Mouse (Mus musculus) limb, embryonic 15.5 days (tissue): ENCODE measurements around the gene Strip2. TPM values are rescaled to one million over a fixed set of nuclear protein-coding genes. Genes with fewer than 3 reads are reported as not detected.

Experiments used
- ATAC-seq: fragments of 200-750 bp; cut with Nextera tagmentation; 2 replicates; pipeline ENCODE4 v1.8.0; 2017; ENCODE audit warnings: low read depth, moderate TSS enrichment; ENCODE audit not compliant: insufficient number of reproducible peaks, low FRiP score, low TSS enrichment
- H3K27ac ChIP-seq: fragments of 300-500 bp; sonication (generic); 2 replicates; pipeline ENCODE4 v1.5.1; 2015; ENCODE audit warnings: moderate library complexity, mild to moderate bottlenecking, inconsistent platforms
- H3K27me3 ChIP-seq: fragments of 300-500 bp; sonication (generic); 2 replicates; pipeline ENCODE4 v1.6.1; 2015; ENCODE audit warnings: inconsistent platforms
- H3K36me3 ChIP-seq: fragments of 300-500 bp; sonication (generic); 2 replicates; pipeline ENCODE4 v1.6.1; 2015; ENCODE audit warnings: inconsistent platforms
- H3K4me1 ChIP-seq: fragments of 300-500 bp; sonication (generic); 2 replicates; pipeline ENCODE4 v1.6.1; 2015; ENCODE audit warnings: inconsistent platforms
- H3K4me2 ChIP-seq: fragments of 300-500 bp; sonication (generic); 2 replicates; pipeline ENCODE4 v1.6.1; 2015; ENCODE audit warnings: mild to moderate bottlenecking, inconsistent platforms
- H3K4me3 ChIP-seq: fragments of 300-500 bp; sonication (generic); 2 replicates; pipeline ENCODE4 v1.5.1; 2015; ENCODE audit warnings: mild to moderate bottlenecking, inconsistent platforms
- H3K9ac ChIP-seq: fragments of 300-500 bp; sonication (generic); 2 replicates; pipeline ENCODE4 v1.6.1; 2015; ENCODE audit warnings: inconsistent platforms
- H3K9me3 ChIP-seq: fragments of 300-500 bp; sonication (generic); 2 replicates; pipeline ENCODE4 v1.6.1; 2016; ENCODE audit warnings: inconsistent platforms
- WGBS: fragments of 180-500 bp; shearing (Covaris S2); methylation state at CpG from one replicate; pipeline ENCODE4 v1.1.7; 2015; 5-methylcytosine and 5-hydroxymethylcytosine counted together
- polyA plus RNA-seq: library from polyadenylated mRNA; unstranded; fragments of >200 nt; fragmentation: Nextera tagmentation; extraction: Ambion mirVana; gene quantifications from 2 replicates; pipeline ENCODE4 v1.2.1, GENCODE M21; 2015

Gene Strip2
- polyA plus RNA-seq, 1 experiment from 2014 or later: 2.0 TPM

GRCm38 (mm10) chr6:29902256-29902655, 14.6 kb upstream of the Strip2 start:
- H3K27ac ChIP-seq: no peak overlapping the region
- peaks cover 29% of the 10 kb centered on the region for H3K36me3 ChIP-seq
- no peak overlapping the region for H3K4me2 ChIP-seq
- no peak overlapping the region for H3K4me3 ChIP-seq
- no peaks in the 10 kb centered on the region for H3K9me3 ChIP-seq
- ATAC-seq: no peak
- no peaks in the 10 kb centered on the region for H3K27me3 ChIP-seq
- no peak overlapping the region for H3K9ac ChIP-seq
- no peaks in the 10 kb centered on the region for H3K4me1 ChIP-seq
- 83% methylated on average over 2 of the region's 2 CpGs for WGBS

- 87% methylated on average over 3 of the region's 3 CpGs for WGBS
- Histone ChIP-seq H3K27ac (no peak overlapping the region), H3K9ac (no peak overlapping the region), H3K36me3 (peaks cover 28% of the 10 kb centered on the region), H3K9me3 (no peaks in the 10 kb centered on the region), H3K4me3 (no peak overlapping the region), H3K4me2 (no peak overlapping the region), H3K4me1 (no peaks in the 10 kb centered on the region), H3K27me3 (no peaks in the 10 kb centered on the region)
- ATAC-seq: no peak
Measured at GRCm38 (mm10) chr6:29903343-29903914, 13.4 kb upstream of the Strip2 start.

DNA sequence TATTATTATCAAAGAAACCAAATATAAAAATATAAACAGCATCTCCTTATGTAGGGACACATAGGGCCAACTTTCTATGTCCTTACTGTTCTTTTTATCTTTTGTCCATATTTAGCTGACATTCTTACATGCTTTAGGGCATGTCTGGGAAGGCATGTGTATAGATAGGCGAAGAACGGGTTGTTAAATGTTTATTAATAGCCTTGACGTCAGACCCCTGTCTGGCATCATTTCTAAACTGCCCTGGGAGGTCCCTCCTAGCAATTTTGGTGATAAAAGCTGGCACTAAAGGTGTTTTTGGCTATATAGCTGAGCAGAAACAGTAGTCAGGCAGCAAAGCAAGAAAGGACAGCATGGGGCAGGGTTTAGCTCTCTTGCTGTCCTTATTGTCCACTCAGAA, 12.5 kb upstream of the Strip2 start:
- no peak overlapping the region for H3K4me2 ChIP-seq
- H3K4me1 ChIP-seq: no peaks in the 10 kb centered on the region
- no peak overlapping the region for H3K9ac ChIP-seq
- 40% methylated on average over 3 of the region's 3 CpGs for WGBS
- no peak overlapping the region for H3K4me3 ChIP-seq
- peaks cover 36% of the 10 kb centered on the region for H3K36me3 ChIP-seq
- H3K27me3 ChIP-seq: no peaks in the 10 kb centered on the region
- ATAC-seq: no peak
- H3K9me3 ChIP-seq: no peaks in the 10 kb centered on the region
- H3K27ac ChIP-seq: no peak overlapping the region

- no peaks in the 10 kb centered on the region for H3K4me1 ChIP-seq
- H3K36me3 ChIP-seq: peaks cover 32% of the 10 kb centered on the region
- ATAC-seq: no peak
- H3K9me3 ChIP-seq: no peaks in the 10 kb centered on the region
- no peak overlapping the region for H3K9ac ChIP-seq
- no peak overlapping the region for H3K4me2 ChIP-seq
- H3K27ac ChIP-seq: no peak overlapping the region
- WGBS: 90% methylated on average over 3 of the region's 3 CpGs
- peaks cover 3% of the 10 kb centered on the region; the same call in 1 of the 2 replicates for H3K27me3 ChIP-seq
- H3K4me3 ChIP-seq: no peak overlapping the region
Measured at GRCm38 (mm10) chr6:29910631-29911030, 6.2 kb upstream of the Strip2 start.

GRCm38 (mm10) chr6:29913673-29914072, 3.1 kb upstream of the Strip2 start:
- H3K4me1 ChIP-seq: peaks cover 13% of the 10 kb centered on the region
- H3K27ac ChIP-seq: no peak overlapping the region
- H3K9me3 ChIP-seq: no peaks in the 10 kb centered on the region
- no peak overlapping the region for H3K9ac ChIP-seq
- H3K4me2 ChIP-seq: no peak overlapping the region
- no peak overlapping the region for H3K4me3 ChIP-seq
- peaks cover 18% of the 10 kb centered on the region for H3K36me3 ChIP-seq
- H3K27me3 ChIP-seq: peaks cover 15% of the 10 kb centered on the region; the same call in 1 of the 2 replicates
- WGBS: 30% methylated on average over 1 of the region's 1 CpGs
- ATAC-seq: no peak

GRCm38 (mm10) chr6:29914136-29914535, 2.7 kb upstream of the Strip2 start:
- Histone ChIP-seq H3K4me1 (peaks cover 13% of the 10 kb centered on the region), H3K4me3 (no peak overlapping the region), H3K27me3 (peaks cover 18% of the 10 kb centered on the region), H3K4me2 (no peak overlapping the region), H3K36me3 (peaks cover 13% of the 10 kb centered on the region), H3K9ac (no peak overlapping the region), H3K9me3 (no peaks in the 10 kb centered on the region), H3K27ac (no peak overlapping the region)
- no peak for ATAC-seq

- H3K4me2 ChIP-seq: 0 out of 2 replicates have a peak overlapping the region, but pooled peaks have one; percentile 90
- WGBS: 37% methylated on average over 9 of the region's 9 CpGs
- no peak for ATAC-seq
Measured at GRCm38 (mm10) chr6:29915836-29916235, 976 bp upstream of the Strip2 start.

DNA sequence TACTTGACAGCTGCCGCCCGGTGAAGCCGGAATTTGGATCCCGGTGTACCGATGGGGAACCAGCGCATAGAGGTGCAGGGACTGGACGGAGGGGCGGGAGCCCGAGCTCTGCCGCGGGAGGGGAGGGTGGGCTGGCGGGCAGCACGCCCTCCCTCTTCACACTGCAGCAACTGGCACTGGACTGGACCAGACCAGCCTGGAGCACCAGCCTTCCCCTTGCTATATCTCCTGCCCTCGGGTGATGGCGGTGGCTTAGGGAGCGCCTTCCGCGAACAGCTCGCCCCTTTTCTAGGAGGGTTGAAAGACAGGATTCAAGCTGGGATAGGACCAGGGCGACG, 540 bp downstream of the Strip2 start:
- H3K9me3 ChIP-seq: no peaks in the 10 kb centered on the region
- WGBS: under 1% methylated on average over 21 of the region's 21 CpGs
- peak; percentile 31; the same call in 1 of the 2 replicates for ATAC-seq
- peaks cover 13% of the 10 kb centered on the region for H3K4me1 ChIP-seq
- peaks cover 19% of the 10 kb centered on the region for H3K27me3 ChIP-seq
- no peak overlapping the region for H3K27ac ChIP-seq
- peak overlapping the region; percentile 54 for H3K9ac ChIP-seq
- H3K4me3 ChIP-seq: peak overlapping the region; percentile 79
- no peaks in the 10 kb centered on the region for H3K36me3 ChIP-seq
- H3K4me2 ChIP-seq: peak overlapping the region; percentile 90

More at GRCm38 (mm10) chr6:29915836-29916235, 976 bp upstream of the Strip2 start:
- peaks cover 13% of the 10 kb centered on the region for H3K4me1 ChIP-seq
- H3K9ac ChIP-seq: no peak overlapping the region
- H3K27me3 ChIP-seq: peaks cover 19% of the 10 kb centered on the region
- no peak overlapping the region for H3K27ac ChIP-seq
- H3K9me3 ChIP-seq: no peaks in the 10 kb centered on the region
- 0 out of 2 replicates have a peak, but pooled peaks cover 4% of the 10 kb centered on the region for H3K36me3 ChIP-seq
- H3K4me3 ChIP-seq: no peak overlapping the region

GRCm38 (mm10) chr6:29917947-29918346, 1.1 kb downstream of the Strip2 start:
- Histone ChIP-seq H3K36me3 (no peaks in the 10 kb centered on the region), H3K4me2 (no peak overlapping the region), H3K9ac (no peak overlapping the region), H3K4me3 (peak overlapping the region; percentile 79), H3K27me3 (peaks cover 19% of the 10 kb centered on the region), H3K9me3 (no peaks in the 10 kb centered on the region), H3K4me1 (peaks cover 13% of the 10 kb centered on the region), H3K27ac (no peak overlapping the region)
- 29% methylated on average over 4 of the region's 4 CpGs for WGBS
- no peak for ATAC-seq

DNA sequence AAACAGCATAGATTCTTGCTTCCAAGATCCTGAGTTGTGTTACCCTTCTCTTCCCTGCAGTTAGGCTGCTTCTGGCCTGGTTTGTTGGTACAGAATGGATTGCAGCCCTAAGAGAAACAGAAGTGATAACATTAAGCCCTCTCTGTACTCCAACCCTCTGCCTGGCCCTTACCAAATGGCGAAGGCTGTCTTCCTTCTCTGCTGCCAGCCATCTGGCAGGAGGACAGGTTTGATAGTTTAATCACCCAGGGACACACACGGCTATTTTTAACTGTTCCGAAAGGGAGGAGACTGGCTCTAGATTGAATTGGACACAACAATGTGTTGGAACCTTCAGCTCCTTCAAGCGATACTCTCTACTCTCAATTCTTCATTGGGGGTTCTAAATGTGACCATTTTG, 6.7 kb downstream of the Strip2 start:
- 64% methylated on average over 4 of the region's 4 CpGs for WGBS
- H3K9me3 ChIP-seq: no peaks in the 10 kb centered on the region
- no peaks in the 10 kb centered on the region for H3K4me1 ChIP-seq
- no peak overlapping the region for H3K27ac ChIP-seq
- H3K9ac ChIP-seq: no peak overlapping the region
- H3K27me3 ChIP-seq: peaks cover 3% of the 10 kb centered on the region; the same call in 1 of the 2 replicates
- no peaks in the 10 kb centered on the region for H3K36me3 ChIP-seq
- no peak overlapping the region for H3K4me3 ChIP-seq
- ATAC-seq: no peak
- no peak overlapping the region for H3K4me2 ChIP-seq

GRCm38 (mm10) chr6:29925594-29926219, 8.9 kb downstream of the Strip2 start:
- WGBS: 56% methylated on average over 6 of the region's 6 CpGs
- ATAC-seq: no peak
- no peaks in the 10 kb centered on the region for H3K27me3 ChIP-seq
- H3K4me1 ChIP-seq: no peaks in the 10 kb centered on the region
- no peak overlapping the region for H3K4me3 ChIP-seq
- H3K4me2 ChIP-seq: no peak overlapping the region
- H3K9ac ChIP-seq: no peak overlapping the region
- no peaks in the 10 kb centered on the region for H3K36me3 ChIP-seq
- H3K27ac ChIP-seq: no peak overlapping the region
- H3K9me3 ChIP-seq: no peaks in the 10 kb centered on the region

DNA sequence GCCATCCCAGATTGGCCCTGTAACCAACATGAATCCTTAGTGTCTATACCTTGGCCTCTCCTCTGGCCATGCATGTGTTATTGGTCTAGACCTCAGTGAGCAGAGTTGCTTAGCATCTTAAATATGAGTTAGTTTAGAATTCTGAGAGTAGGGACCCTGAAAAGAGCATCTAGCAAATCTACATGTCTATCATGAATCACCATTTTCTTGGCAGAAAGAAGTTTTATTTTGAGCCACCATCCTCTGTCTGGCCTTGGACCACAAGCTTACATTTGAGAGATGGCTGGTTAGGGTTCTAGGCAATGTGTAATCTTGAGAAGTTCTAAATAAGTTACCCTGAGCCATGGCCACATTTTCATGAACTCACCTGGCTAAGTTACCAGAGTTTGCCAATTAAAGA, 13.3 kb downstream of the Strip2 start:
- no peak overlapping the region for H3K9ac ChIP-seq
- H3K27ac ChIP-seq: no peak overlapping the region
- no peak for ATAC-seq
- no peak overlapping the region for H3K4me3 ChIP-seq
- H3K4me1 ChIP-seq: no peaks in the 10 kb centered on the region
- no peak overlapping the region for H3K4me2 ChIP-seq
- no peaks in the 10 kb centered on the region for H3K9me3 ChIP-seq
- H3K27me3 ChIP-seq: no peaks in the 10 kb centered on the region
- no peaks in the 10 kb centered on the region for H3K36me3 ChIP-seq
